Mouse (Mus musculus): ENCODE data around the gene Yju2. TPM values are rescaled to one million over a fixed set of nuclear protein-coding genes. Genes with fewer than 3 reads are reported as not detected.
A peak's percentile ranks its signal among the peaks of the same experiment; 100 is the strongest.

The Yju2 gene
- total RNA-seq, 4 experiments from 2014 or later: 18.6 to 21.4 (median 20.3) TPM

DNA sequence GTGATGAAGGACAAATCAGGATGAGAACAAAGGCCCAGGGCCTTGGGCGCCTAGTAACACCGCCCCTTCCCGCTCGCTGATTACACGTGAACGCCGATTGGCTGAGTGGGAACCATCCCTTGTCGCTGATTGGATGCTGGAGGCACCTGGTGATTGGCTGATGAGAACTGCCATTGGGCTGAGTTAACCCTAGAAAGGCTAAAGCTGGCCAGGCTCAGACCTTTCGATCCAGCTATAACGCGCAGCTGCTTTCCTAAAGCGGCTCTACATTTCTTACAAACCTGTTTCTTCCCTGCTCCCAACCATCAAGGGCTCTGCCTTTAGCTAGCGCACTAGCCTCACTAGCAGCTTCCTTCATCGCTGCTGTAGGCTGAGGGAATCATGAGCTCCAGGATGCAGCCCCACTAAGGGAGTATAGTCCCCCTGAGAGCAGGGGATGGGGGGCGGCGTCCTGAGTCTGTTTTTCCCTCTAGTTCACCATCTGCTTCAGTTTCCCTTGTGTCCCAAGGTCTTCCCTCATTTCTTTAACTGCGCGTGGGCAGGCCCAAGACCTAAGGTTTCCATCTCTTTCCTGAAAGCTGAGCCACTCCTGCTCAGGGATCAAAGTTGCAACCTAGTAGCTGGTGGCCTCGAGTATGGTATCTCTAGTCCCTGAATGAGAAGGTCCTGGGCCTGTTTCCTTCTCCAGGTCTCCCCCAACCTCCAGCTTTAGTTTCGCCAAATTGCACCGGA is 49.6 kb downstream of the Yju2 start:
- peak; percentile 96 for DNase-seq

DNA sequence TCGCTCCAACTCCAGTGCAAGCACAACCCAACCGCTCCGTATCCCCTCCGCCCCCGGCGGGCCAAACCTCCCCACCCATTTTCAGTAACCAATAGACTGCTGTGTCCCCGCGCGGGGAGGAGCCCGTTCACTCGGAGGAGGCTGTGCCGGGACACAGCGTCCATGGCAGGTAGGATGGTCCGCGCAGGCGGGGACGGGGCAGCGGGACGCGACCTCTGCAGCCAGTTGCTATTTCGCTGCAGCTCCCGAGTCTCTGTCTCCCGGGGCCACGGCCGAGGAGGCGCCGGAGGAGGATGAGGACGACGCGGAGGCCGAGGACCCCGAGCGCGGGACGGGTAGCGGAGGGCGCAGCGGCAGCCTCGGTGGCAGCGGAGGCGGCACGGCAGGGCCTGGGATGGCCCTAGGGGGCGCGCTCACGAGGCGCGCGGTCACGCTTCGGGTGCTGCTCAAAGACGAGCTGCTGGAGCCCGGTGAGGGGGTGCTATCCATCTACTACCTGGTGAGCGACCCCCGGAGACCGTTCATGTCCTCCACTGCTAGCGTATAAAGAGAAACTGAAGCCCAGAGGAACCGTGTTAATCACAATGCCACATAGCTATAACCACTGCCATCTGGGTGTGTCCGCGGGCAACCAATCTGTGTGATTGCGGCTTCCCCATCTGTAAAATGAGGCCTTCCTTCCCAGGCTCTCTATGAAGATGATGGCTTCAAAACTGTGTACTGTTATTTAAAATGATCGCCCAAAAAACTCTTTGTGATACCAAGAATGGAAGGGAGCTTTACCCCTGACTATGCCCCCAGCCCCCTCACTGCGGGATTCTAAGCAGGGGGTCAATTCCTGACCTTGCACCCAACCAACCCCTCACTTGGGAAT is 50.4 kb downstream of the Yju2 start:
- DNase-seq: peak; percentile 92

- DNase-seq: no peak
Measured at GRCm38 (mm10) chr17:56009962-56010240, 51.0 kb downstream of the Yju2 start.

- DNase-seq: peak; percentile 15
Measured at GRCm38 (mm10) chr17:56010255-56010654, 51.4 kb downstream of the Yju2 start.

- peak; percentile 62 for DNase-seq
Measured at GRCm38 (mm10) chr17:56010681-56011080, 51.8 kb downstream of the Yju2 start.

DNA sequence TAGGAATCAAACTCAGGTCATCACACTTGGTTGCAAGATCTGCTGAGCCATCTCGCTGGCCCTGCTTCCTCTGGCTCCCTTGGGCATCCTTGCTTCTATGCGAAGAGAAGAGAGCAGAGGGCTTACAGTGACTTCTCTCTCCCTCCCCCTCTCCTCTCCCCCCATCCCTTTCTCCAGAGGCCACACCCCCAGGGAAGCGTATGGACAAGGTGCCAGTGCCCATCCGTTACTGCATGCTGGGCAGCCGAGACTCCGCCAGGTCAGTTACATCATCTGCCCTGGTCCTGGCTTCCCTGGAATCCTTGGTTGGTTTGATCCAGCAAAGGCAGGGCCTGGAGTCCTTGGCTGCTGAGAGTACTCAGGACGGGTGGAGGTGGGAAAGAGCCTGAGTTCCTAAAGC is 52.5 kb downstream of the Yju2 start:
- DNase-seq: no peak

- peak; percentile 9 for DNase-seq
Measured at GRCm38 (mm10) chr17:56015293-56015692, 56.4 kb downstream of the Yju2 start.

GRCm38 (mm10) chr17:56016382-56016781 is 57.5 kb downstream of the Yju2 start:
- peak; percentile 34 for DNase-seq

DNA sequence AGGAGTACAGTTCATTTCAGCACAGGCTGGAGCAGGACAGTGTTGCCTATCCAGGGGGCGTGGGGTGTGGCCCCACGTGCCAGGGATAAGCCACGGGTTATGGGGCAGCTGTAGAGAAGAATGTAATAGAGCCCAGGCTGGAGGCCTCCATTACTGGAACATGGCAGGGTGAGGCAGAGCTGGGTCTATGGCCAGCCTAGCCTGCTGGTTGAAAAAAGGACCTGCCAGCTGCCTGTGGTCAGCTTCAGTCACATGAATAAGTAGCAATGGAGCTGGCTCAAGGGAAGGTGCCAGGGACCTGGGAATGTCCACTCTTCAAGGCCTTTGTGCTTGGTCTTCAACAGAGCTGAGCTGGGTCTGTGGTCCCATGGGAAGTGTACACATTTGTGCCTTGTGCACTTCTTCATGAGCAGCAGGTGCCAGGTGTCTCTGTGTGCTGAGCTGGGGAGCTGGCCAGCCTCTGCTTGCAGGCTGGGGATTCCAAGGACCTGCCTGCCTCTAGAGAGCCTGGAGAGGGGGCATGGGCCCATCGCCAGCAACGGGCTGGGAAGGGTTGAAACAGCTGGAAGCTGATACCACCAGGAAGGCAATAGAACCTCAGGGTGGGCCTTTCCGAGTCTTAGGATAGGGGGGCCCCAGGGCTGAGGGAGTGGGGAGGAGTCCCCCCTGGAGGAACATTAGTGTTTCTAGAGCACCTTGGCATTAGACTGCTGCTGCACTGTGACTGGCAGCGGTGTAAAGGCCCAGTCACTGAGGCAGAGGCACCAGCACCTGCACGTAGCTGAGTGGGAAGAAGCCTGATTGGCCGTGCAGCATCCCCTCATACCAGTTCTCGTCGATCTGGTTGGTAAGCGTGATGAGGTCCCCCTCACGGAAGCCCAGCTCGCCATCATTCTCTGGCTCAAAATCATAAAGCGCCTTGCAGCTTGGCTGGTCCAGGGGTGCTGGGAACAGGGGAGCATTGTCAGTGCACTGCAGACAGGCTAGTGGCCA is 58.2 kb downstream of the Yju2 start:
- DNase-seq: peak; percentile 18

- peak; percentile 17 for DNase-seq
Measured at GRCm38 (mm10) chr17:56017848-56018247, 58.9 kb downstream of the Yju2 start.

Other genes with a start within 250 kb of the Yju2 start
- gene Pot1b, start 246.5 kb upstream of the Yju2 start, total RNA-seq (2022): 10 to 100 TPM in 2 of 4 experiments, 1 to 10 TPM in 2; 8.4 to 13.7 (median 11.5) TPM
- under 1 TPM; 0.23 to 0.99 (median 0.59) TPM for gene Adgre4, start 209.1 kb upstream of the Yju2 start, total RNA-seq (2022)
- 1 to 10 TPM; 6.7 to 9.8 (median 8.3) TPM for gene Zfp119a, start 80.2 kb upstream of the Yju2 start, total RNA-seq (2022)
- 1 to 10 TPM; 3.7 to 9.2 (median 6.3) TPM for gene Zfp959, start 67.0 kb upstream of the Yju2 start, total RNA-seq (2022)
- gene Zfp119b, start 9.6 kb upstream of the Yju2 start, total RNA-seq (2022): 1 to 10 TPM; 2.9 to 7.1 (median 4.9) TPM
- 1 to 10 TPM in 3 of 4 experiments, under 1 TPM in 1; 0.49 to 2.0 (median 1.5) TPM for gene Ebi3, start 6.5 kb upstream of the Yju2 start, total RNA-seq (2022)
- gene Shd, start 11.4 kb downstream of the Yju2 start, total RNA-seq (2022): 1 to 10 TPM; 1.7 to 4.8 (median 3.0) TPM
- gene Fsd1, start 27.4 kb downstream of the Yju2 start, total RNA-seq (2022): 1 to 10 TPM in 3 of 4 experiments, under 1 TPM in 1; 0.87 to 3.4 (median 2.9) TPM
- gene Stap2, start 46.5 kb downstream of the Yju2 start, total RNA-seq (2022): 1 to 10 TPM; 4.8 to 9.3 (median 6.8) TPM
- 100 to 1,000 TPM; 101 to 119 (median 110) TPM for gene Mpnd, start 46.6 kb downstream of the Yju2 start, total RNA-seq (2022)
- gene Sh3gl1, start 77.5 kb downstream of the Yju2 start, total RNA-seq (2022): 10 to 100 TPM; 44.3 to 52.5 (median 49.9) TPM
- 1 to 10 TPM; 3.8 to 6.0 (median 4.3) TPM for gene Chaf1a, start 81.3 kb downstream of the Yju2 start, total RNA-seq (2022)
- 10 to 100 TPM; 67.6 to 93.5 (median 82.6) TPM for gene Ubxn6, start 115.9 kb downstream of the Yju2 start, total RNA-seq (2022)
- 100 to 1,000 TPM in 1 of 4 experiments, 10 to 100 TPM in 3; 55.6 to 123 (median 80.3) TPM for gene Hdgfl2, start 120.5 kb downstream of the Yju2 start, total RNA-seq (2022)
- gene Plin4, start 150.7 kb downstream of the Yju2 start, total RNA-seq (2022): 100 to 1,000 TPM in 1 of 4 experiments, 10 to 100 TPM in 3; 45.4 to 191 (median 87.0) TPM
- gene Plin5, start 158.5 kb downstream of the Yju2 start, total RNA-seq (2022): 10 to 100 TPM; 20.4 to 32.6 (median 26.9) TPM
- 10 to 100 TPM; 14.5 to 34.6 (median 16.4) TPM for gene Lrg1, start 162.9 kb downstream of the Yju2 start, total RNA-seq (2022)
- gene Sema6b, start 181.2 kb downstream of the Yju2 start, total RNA-seq (2022): 10 to 100 TPM in 2 of 4 experiments, 1 to 10 TPM in 2; 6.6 to 12.7 (median 10.9) TPM
- gene Tnfaip8l1, start 203.4 kb downstream of the Yju2 start, total RNA-seq (2022): 1 to 10 TPM; 2.2 to 4.2 (median 3.8) TPM
- 10 to 100 TPM; 49.4 to 62.3 (median 54.2) TPM for gene Mydgf, start 224.8 kb downstream of the Yju2 start, total RNA-seq (2022)

Data from adrenal gland, adult 8-10 months (tissue).